In the genomic region with DNA sequence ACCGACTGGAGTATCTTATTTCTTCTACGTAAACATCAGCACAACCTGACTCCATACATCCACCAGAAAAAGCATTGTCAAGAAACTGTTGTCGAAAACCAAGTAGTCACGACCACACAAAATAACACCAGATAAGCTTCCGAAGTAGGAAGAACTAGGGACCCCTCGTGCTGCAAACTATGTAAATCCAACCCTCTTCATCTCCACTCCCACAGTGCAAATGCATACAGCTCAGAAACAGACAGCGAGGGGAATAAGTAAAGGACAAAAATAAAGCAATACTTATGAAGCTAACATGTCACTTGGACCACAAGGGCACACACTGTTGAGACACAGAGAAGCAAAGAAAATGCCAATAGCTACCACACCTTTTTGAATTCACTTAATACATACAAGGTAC, we compare ENCODE assay signal across 13 mouse cellular contexts. TPM values are rescaled to one million over a fixed set of nuclear protein-coding genes. Genes with fewer than 3 reads are reported as not detected.
DNase-seq lines count a peak whose midpoint lies in the region; ATAC-seq and TF ChIP-seq lines count a peak whose summit lies in the region.
"Had no signal": no experiment of that assay in that cellular context is flagged by ENCODE, and none has a peak within 500 bp of the region (broad histone marks: within the 10 kb centered on the region; RNA-seq: fewer than 3 reads in every experiment).

No protein-coding gene starts in this region.

- TF ChIP-seq CTCF in heart, postnatal 0 days (IDR thresholded peaks at IDR 0.05; ENCODE audit: low read depth): no peak

- H3K27me3 ChIP-seq in heart, postnatal 0 days (ENCODE audit: control insufficient read depth, insufficient read depth, low read length): no peaks in the 10 kb centered on the region
- H3K27me3 ChIP-seq in embryonic facial prominence, embryonic 12.5 days: no peaks in the 10 kb centered on the region
- peaks cover 21% of the 10 kb centered on the region for H3K27me3 ChIP-seq in hindbrain, embryonic 10.5 days (ENCODE audit: insufficient read depth, poor library complexity, severe bottlenecking)
- H3K27me3 ChIP-seq in midbrain, embryonic 15.5 days (replicated peaks): peaks cover 15% of the 10 kb centered on the region

- no peak overlapping the region for H3K9ac ChIP-seq in heart, postnatal 0 days (replicated peaks; ENCODE audit: low read depth, low read length)
- peak overlapping the region; percentile 45; the same call in 1 of the 2 replicates for H3K9ac ChIP-seq in embryonic facial prominence, embryonic 12.5 days
- peak overlapping the region; percentile 24; the same call in 1 of the 2 replicates for H3K9ac ChIP-seq in midbrain, embryonic 15.5 days
- H3K9ac ChIP-seq: liver, embryonic 12.5 days had no signal

- no peak for TF ChIP-seq EP300 in heart, postnatal 0 days (IDR thresholded peaks at IDR 0.05; ENCODE audit: low read depth)

- no peaks in the 10 kb centered on the region for H3K9me3 ChIP-seq in heart, postnatal 0 days (replicated peaks; ENCODE audit: control insufficient read depth, low read length)
- H3K9me3 ChIP-seq in embryonic facial prominence, embryonic 12.5 days: no peaks in the 10 kb centered on the region
- no peaks in the 10 kb centered on the region for H3K9me3 ChIP-seq in hindbrain, embryonic 10.5 days
- no peaks in the 10 kb centered on the region for H3K9me3 ChIP-seq in midbrain, embryonic 15.5 days
- H3K9me3 ChIP-seq: liver, embryonic 12.5 days had no signal

- ATAC-seq in heart, postnatal 0 days (ENCODE audit: insufficient read depth, low read depth): no peak
- no peak for ATAC-seq in embryonic facial prominence, embryonic 12.5 days (ENCODE audit: insufficient number of reproducible peaks, insufficient read depth, low FRiP score, low TSS enrichment)
- no peak for ATAC-seq in midbrain, embryonic 15.5 days (replicated peaks)
- ATAC-seq: liver, embryonic 12.5 days had no signal

- H3K4me2 ChIP-seq in heart, postnatal 0 days (ENCODE audit: low read depth, low read length): peak overlapping the region; percentile 47
- H3K4me2 ChIP-seq in embryonic facial prominence, embryonic 12.5 days (replicated peaks): peak overlapping the region; percentile 63
- H3K4me2 ChIP-seq in midbrain, embryonic 15.5 days: peak overlapping the region; percentile 82
- H3K4me2 ChIP-seq: liver, embryonic 12.5 days had no signal

- no peak overlapping the region for H3K27ac ChIP-seq in heart, postnatal 0 days (ENCODE audit: low read depth)
- H3K27ac ChIP-seq in embryonic facial prominence, embryonic 12.5 days: no peak overlapping the region
- no peak overlapping the region for H3K27ac ChIP-seq in hindbrain, embryonic 10.5 days
- peak overlapping the region; percentile 46 for H3K27ac ChIP-seq in midbrain, embryonic 15.5 days
- H3K27ac ChIP-seq: layer of hippocampus, adult 2 months; liver, embryonic 12.5 days had no signal

- no peak overlapping the region for H3K4me3 ChIP-seq in heart, postnatal 0 days (ENCODE audit: low read depth, low read length)
- peak overlapping the region; percentile 21 for H3K4me3 ChIP-seq in embryonic facial prominence, embryonic 12.5 days
- H3K4me3 ChIP-seq in hindbrain, embryonic 10.5 days: peak overlapping the region; percentile 90
- H3K4me3 ChIP-seq in midbrain, embryonic 15.5 days: peak overlapping the region; percentile 51
- H3K4me3 ChIP-seq: layer of hippocampus, adult 2 months; liver, embryonic 12.5 days had no signal

- 56% methylated on average over 7 of the region's 7 CpGs for WGBS in heart, postnatal 0 days
- WGBS in embryonic facial prominence, embryonic 12.5 days: 62% methylated on average over 7 of the region's 7 CpGs
- WGBS in hindbrain, embryonic 10.5 days: 79% methylated on average over 7 of the region's 7 CpGs
- 54% methylated on average over 7 of the region's 7 CpGs for WGBS in midbrain, embryonic 15.5 days

- no peak for DNase-seq in heart, postnatal 0 days (ENCODE audit: low spot score)
- DNase-seq in heart, adult 8-10 months (ENCODE audit: low spot score): no peak
- no peak for DNase-seq in hindbrain, embryonic 10.5 days (ENCODE audit: low spot score)
- DNase-seq in left cerebral cortex, adult 11 months (ENCODE audit: low spot score): no peak
- DNase-seq in layer of hippocampus, postnatal 25 days (ENCODE audit: extremely low spot score in 1 of 2, low spot score in 1 of 2): no peak
- no peak for DNase-seq in adrenal gland, postnatal 14 days
- DNase-seq: cerebellum, postnatal 36 days; right cerebral cortex, postnatal 4 days; thymus, postnatal 25 days had no signal

- peaks cover 42% of the 10 kb centered on the region for H3K4me1 ChIP-seq in heart, postnatal 0 days (ENCODE audit: control insufficient read depth, insufficient read depth)
- peaks cover 20% of the 10 kb centered on the region; the same call in 1 of the 2 replicates for H3K4me1 ChIP-seq in embryonic facial prominence, embryonic 12.5 days
- H3K4me1 ChIP-seq in hindbrain, embryonic 10.5 days (replicated peaks): peaks cover 87% of the 10 kb centered on the region
- peaks cover 28% of the 10 kb centered on the region for H3K4me1 ChIP-seq in midbrain, embryonic 15.5 days
- H3K4me1 ChIP-seq: liver, embryonic 12.5 days had no signal

- peaks cover 16% of the 10 kb centered on the region for H3K36me3 ChIP-seq in heart, postnatal 0 days (replicated peaks; ENCODE audit: control insufficient read depth, insufficient read depth, low read length)
- H3K36me3 ChIP-seq in embryonic facial prominence, embryonic 12.5 days: no peaks in the 10 kb centered on the region
- peaks cover 53% of the 10 kb centered on the region for H3K36me3 ChIP-seq in hindbrain, embryonic 10.5 days
- H3K36me3 ChIP-seq in midbrain, embryonic 15.5 days (replicated peaks): no peaks in the 10 kb centered on the region
- H3K36me3 ChIP-seq: liver, embryonic 12.5 days had no signal

RNA-seq across cellular contexts. Expression of a gene that starts 8.8 kb away (rescaled TPM):
- 30.5 and 42.2 TPM in 2 replicates for total RNA-seq in heart, postnatal 0 days (2014; rRNA removed; ENCODE audit: low replicate concordance)
- 15.4 and 15.7 TPM in 2 replicates for polyA plus RNA-seq in heart, postnatal 0 days (2015; fragmentation: Nextera tagmentation; extraction: Ambion mirVana)
- total RNA-seq in heart, adult 8-10 months (2022): 10 to 100 TPM; 24.2 to 31.6 (median 28.8) TPM
- polyA plus RNA-seq in embryonic facial prominence, embryonic 12.5 days (2016; fragmentation: Nextera tagmentation; extraction: Ambion mirVana): 71.2 and 71.7 TPM in 2 replicates
- 61.3 and 91.1 TPM in 2 replicates for polyA plus RNA-seq in hindbrain, embryonic 10.5 days (2016; fragmentation: Nextera tagmentation; extraction: Ambion mirVana)
- 74.1 and 86.9 TPM in 2 replicates for polyA plus RNA-seq in midbrain, embryonic 15.5 days (2015; fragmentation: Nextera tagmentation; extraction: Ambion mirVana)
- total RNA-seq in layer of hippocampus, postnatal 25 days (2021): 10 to 100 TPM; 36.0 to 46.4 TPM
- 150 and 159 TPM in 2 replicates for total RNA-seq in adrenal gland, postnatal 14 days (2021)
